Mouse (Mus musculus) gastrocnemius, postnatal 25 days (tissue): ENCODE data around the gene Plcb2. TPM values are rescaled to one million over a fixed set of nuclear protein-coding genes. Genes with fewer than 3 reads are reported as not detected.

ENCODE experiments used
- DNase-seq: peaks from one replicate; pipeline ENCODE4 v3.0.0; 2022
- total RNA-seq, 2 experiments: library from RNA; stranded (reverse); gene quantifications; 1 replicate in 1 of 2; 2 replicates in 1 of 2; pipeline ENCODE4 v1.2.3; 2021

Gene Plcb2
- total RNA-seq, 2 experiments from 2014 or later = 0.15 to 0.16 TPM

DNA sequence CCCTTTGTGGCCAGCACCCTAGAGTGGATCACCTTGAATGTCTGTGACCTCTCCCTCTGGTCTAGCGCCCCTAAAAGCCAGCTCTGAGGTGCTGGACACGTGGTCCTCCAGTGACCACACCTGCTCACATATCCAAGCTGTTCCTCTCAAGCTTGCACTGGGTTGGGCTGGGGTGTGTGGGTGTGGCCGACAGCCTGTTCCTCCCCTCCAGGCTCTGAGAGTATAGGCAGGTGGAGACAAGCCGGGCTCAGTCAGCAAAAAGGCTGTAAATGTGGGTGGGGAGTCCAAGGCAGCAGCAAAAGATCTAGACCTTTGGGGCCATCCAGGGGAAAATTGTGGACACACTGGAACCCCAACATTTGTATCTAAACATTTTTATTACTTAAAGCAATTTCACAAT is 69.8 kb downstream of the Plcb2 start:
- DNase-seq = no peak

Other genes with a start within 250 kb of the Plcb2 start
- 100 to 1,000 TPM; 129 to 134 TPM for gene Srp14, start 248.7 kb downstream of the Plcb2 start, total RNA-seq
- 1 to 10 TPM; 3.4 to 4.7 TPM for gene Bmf, start 178.8 kb downstream of the Plcb2 start, total RNA-seq
- 1 to 10 TPM; 1.0 to 1.2 TPM for gene Bub1b, start 130.2 kb downstream of the Plcb2 start, total RNA-seq
- under 1 TPM in 1 of 2 experiments, not detected in 1; 0.64 TPM for gene Pak6, start 65.1 kb downstream of the Plcb2 start, total RNA-seq
- not detected for gene Ankrd63, start 24.5 kb downstream of the Plcb2 start, total RNA-seq
- gene Inafm2, start 17.3 kb upstream of the Plcb2 start, total RNA-seq = 1 to 10 TPM; 3.6 to 4.9 TPM
- gene Ccdc9b, start 34.2 kb upstream of the Plcb2 start, total RNA-seq = 10 to 100 TPM; 11.8 to 13.0 TPM
- gene Phgr1, start 44.3 kb upstream of the Plcb2 start, total RNA-seq = not detected
- not detected for gene Disp2, start 51.3 kb upstream of the Plcb2 start, total RNA-seq
- 1 to 10 TPM in 1 of 2 experiments, under 1 TPM in 1; 0.92 to 1.3 TPM for gene Knstrn, start 85.6 kb upstream of the Plcb2 start, total RNA-seq
- gene Ivd, start 133.5 kb upstream of the Plcb2 start, total RNA-seq = 100 to 1,000 TPM; 121 to 136 TPM
- 1 to 10 TPM; 4.2 TPM for gene Bahd1, start 171.9 kb upstream of the Plcb2 start, total RNA-seq
- gene Chst14, start 198.1 kb upstream of the Plcb2 start, total RNA-seq = 1 to 10 TPM; 2.8 TPM